Mouse (Mus musculus): ENCODE data around the gene Ppp1r14a.

Gene Ppp1r14a

GRCm38 (mm10) chr7:29304463-29305262 is 15.6 kb downstream of the Ppp1r14a start:
- DNase-seq = no peak

DNA sequence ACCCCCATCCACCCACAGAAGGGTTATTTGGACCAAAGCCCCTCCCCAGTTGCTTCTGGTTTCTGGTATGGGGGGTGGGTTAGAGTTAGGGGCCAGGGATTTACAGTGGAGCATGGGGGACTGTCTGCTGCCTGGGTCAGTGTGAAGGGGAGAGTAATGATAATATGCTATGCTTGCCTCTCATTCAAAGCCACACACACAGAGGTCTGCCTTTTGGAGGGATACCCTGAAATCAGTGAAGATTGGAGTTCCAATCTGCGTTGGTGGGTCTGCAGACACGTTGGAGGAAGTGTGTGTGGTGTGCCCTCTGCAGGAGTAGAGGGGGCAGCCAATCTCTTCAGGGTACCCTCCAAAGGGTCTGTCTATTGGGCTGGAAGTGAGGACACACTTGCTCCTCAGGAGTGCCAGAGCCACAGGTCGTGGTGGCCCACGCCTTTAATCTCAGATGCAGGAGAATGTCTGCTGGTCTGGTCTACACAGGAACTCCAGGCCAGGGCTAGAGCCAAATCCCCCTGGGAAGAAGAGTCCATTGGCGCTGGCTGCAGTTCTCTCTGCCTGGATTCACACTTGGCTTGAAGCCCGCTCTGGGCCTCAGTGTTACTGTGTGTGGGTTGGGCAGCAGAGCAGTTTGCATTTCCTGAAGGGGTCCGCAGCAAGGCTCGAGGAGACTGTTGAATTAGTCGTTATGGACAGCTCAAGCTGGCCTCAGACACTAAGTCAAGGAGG is 16.3 kb downstream of the Ppp1r14a start:
- no peak for DNase-seq

- no peak for DNase-seq
Observed at GRCm38 (mm10) chr7:29306108-29306507, 17.0 kb downstream of the Ppp1r14a start.

- peak in 1 of 2 experiments; percentile 71 for DNase-seq
Observed at GRCm38 (mm10) chr7:29306619-29307018, 17.5 kb downstream of the Ppp1r14a start.

- peak; percentile 91 to 94 for DNase-seq
Observed at GRCm38 (mm10) chr7:29307350-29308104, 18.4 kb downstream of the Ppp1r14a start.

- DNase-seq = peak in 1 of 2 experiments; percentile 72
Observed at GRCm38 (mm10) chr7:29309221-29309721, 20.2 kb downstream of the Ppp1r14a start.

GRCm38 (mm10) chr7:29309749-29310148 is 20.6 kb downstream of the Ppp1r14a start:
- no peak for DNase-seq

DNA sequence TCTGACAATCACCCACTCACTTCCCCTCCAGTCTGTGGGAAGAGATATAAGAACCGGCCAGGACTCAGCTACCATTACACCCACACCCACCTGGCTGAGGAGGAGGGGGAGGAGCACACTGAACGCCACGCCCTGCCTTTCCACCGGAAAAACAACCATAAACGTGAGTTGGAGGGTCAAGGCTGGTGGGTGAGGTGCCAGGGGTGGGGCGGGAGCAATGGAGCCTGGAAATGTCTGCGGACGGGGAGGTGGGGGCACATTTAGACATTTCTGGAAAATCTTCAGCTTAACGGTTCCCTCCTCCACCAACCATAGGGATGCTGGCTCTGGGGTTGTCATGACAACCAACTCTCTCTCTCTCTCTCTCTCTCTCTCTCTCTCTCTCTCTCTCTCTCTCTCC is 23.9 kb downstream of the Ppp1r14a start:
- no peak for DNase-seq

DNA sequence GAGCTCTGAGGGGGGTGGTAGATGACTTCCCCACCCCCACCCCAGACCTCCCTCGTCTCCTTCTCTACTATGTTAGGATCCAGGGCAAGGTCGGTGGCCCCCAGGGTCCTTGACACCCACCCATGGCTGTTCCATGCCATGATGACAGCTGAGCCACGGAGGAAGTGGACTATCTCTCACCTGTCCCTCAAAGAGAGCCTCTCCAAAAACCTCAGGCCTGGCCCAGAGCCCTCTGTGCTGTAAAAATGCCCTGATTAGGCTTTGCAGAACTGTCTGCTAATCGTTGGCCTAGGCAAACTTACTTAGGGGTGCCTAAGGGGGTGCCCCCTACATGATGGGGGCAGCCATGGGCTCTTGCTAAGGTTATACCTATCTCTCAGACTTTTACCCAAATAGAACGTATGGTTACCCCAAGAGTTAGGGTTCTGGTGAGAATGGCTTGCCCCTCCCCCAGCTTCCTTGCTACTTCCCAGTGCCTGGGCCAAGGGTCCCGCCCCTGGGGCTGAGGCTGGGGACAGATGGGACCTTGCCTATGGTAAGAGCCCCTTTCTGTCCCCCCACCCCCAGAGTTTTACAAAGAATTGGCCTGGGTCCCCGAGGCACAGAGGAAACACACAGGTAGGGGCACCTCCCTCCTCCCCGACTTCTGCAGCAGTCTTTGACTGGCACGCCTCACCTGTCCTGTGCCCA is 24.6 kb downstream of the Ppp1r14a start:
- DNase-seq = no peak

GRCm38 (mm10) chr7:29314844-29315628 is 25.9 kb downstream of the Ppp1r14a start:
- no peak for DNase-seq

DNA sequence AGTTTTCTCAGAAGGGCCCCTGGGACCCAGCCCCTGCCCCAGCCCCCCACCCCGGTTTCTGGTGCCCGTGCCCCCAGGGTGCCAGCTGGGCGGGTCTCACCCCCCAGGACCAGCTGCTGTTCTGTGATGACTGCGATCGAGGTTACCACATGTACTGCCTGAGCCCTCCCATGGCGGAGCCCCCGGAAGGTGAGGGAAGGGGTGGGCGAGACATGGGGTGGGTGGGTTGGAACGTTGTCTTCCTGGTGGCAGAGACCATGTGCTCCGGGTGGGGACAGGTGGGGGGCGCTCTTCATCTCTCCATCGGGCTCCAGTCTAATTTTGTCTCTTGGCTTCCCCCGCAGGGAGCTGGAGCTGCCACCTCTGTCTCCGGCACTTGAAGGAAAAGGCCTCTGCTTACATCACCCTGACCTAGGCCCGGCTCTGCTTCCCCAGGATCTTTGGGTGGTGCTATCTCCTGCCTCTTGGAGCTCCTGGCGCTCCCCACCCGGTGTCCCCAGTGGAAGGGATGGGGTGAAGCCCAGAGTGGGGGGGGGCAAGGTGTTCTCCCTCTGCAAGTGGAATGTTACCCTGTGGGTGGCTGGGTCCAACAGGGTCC is 27.1 kb downstream of the Ppp1r14a start:
- DNase-seq = no peak

DNA sequence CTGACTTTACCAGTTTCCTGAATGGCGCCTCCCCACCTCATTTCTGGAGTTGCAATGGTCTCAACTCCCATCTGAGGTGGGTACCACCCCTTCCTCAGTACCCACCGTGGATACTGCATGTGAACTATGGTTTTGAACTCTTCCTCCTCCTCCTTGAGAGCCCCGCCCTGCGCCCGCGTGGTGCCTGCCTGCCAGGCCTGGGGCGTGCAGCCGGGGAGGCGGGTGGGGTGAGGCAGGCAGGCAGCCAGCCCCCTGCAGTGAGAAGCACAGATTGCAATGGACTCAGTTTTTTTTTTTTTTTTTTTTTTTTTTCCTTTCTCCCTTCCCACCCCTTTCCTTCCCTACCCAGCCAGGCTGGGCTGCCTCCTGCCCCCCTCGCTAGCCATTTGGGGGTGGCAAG is 27.9 kb downstream of the Ppp1r14a start:
- no peak for DNase-seq

GRCm38 (mm10) chr7:29317558-29317957 is 28.4 kb downstream of the Ppp1r14a start:
- no peak for DNase-seq

GRCm38 (mm10) chr7:29318115-29318911 is 29.2 kb downstream of the Ppp1r14a start:
- DNase-seq = no peak

DNA sequence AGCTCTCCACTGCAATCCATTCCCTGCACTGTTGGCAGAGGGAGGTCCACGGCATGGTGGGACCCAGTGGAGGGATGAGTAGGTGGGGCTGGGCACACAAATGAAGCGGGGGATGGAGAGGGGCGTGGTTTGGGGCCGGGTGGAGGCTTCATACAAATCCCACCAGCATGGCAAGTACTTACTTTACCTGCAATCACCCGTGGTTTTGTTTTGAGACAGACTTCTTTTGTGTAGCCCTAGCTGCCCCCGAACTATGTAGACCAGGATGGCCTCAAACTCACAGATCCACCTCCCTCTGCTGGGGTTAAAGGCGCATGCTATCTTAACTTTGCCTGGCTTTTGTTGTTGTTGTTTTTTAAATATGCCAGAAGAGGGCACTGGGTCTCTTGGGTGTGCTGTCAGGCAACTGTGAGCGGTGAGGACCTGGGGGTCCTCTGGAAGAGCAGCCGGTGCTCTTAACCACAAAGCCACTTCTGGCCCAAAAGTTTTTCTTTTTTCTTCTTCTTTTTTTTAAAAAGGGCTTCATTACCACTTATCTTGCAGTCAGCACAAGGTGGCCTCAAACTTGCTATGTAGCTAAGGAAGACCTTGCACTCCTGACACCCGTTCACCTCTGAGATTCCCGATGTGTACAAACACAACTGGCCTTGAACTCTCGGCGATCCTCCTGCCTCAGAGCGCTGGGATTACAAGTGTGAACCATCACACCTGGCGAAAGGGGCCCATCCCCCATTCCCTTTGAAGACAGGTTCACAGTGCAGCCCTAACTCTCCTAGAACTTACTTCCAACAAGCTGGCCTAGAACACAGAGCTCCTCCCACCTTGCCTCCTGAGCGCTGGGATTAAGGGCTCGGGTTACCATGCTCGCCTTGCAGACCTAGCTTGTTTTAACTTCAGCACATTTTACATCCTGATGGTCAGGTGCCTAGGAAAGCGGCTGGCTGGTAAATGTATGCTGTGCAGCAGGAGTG is 30.5 kb downstream of the Ppp1r14a start:
- no peak for DNase-seq

GRCm38 (mm10) chr7:29327087-29327486 is 38.0 kb downstream of the Ppp1r14a start:
- no peak for DNase-seq

- DNase-seq = no peak
Observed at GRCm38 (mm10) chr7:29328984-29329383, 39.9 kb downstream of the Ppp1r14a start.

DNA sequence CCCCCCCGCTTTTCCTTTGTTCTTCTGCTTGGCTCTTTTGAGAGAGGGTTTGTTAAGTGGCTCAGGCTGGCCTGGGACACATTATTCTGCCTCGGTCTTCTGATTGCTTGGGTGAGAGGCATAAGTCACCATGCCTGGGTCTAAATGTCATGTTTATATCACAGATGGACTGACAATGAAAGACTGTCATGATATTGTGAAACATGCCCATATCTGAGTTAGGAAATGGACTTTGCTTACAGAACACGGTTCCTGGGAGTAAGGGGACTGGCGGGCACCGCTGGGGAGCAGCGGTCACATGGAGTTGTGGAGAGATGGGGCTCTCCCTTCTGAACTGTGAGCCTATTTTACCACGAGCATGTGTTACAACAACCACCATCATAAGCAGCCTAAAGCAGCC is 45.0 kb downstream of the Ppp1r14a start:
- DNase-seq = no peak

GRCm38 (mm10) chr7:29335276-29335675 is 46.2 kb downstream of the Ppp1r14a start:
- DNase-seq = no peak
